Mouse (Mus musculus): ENCODE results near the gene Olfr586.

The Olfr586 gene

GRCm38 (mm10) chr7:103125538-103125937, at the start of gene Olfr586:
Gene Olfr586 (minus strand): TSS chr7:103125638.
- in situ Hi-C loops (cut with MboI, MseI) = no loop called here

- in situ Hi-C loops (cut with MboI, MseI) = no loop called here
Observed at GRCm38 (mm10) chr7:103169697-103170096, 44.3 kb upstream of the Olfr586 start.

- in situ Hi-C loops (cut with MboI, MseI) = no loop called here
Observed at GRCm38 (mm10) chr7:103156256-103156655, 30.8 kb upstream of the Olfr586 start, which contains the start of gene Olfr589. Gene Olfr589 (minus strand): TSS chr7:103156356.

- in situ Hi-C loops (cut with MboI, MseI) = no loop called here
Observed at GRCm38 (mm10) chr7:103140579-103140978, 15.1 kb upstream of the Olfr586 start, which contains the start of gene Olfr588-ps1. Gene Olfr588-ps1 (plus strand): TSS chr7:103140879.

- in situ Hi-C loops (cut with MboI, MseI) = no loop called here
Observed at GRCm38 (mm10) chr7:103119406-103119805, 6.0 kb downstream of the Olfr586 start.

GRCm38 (mm10) chr7:103097420-103097819, 28.0 kb downstream of the Olfr586 start, which contains the start of gene Olfr585:
Gene Olfr585 (plus strand): TSS chr7:103097720.
- in situ Hi-C loops (cut with MboI, MseI) = no loop called here

GRCm38 (mm10) chr7:103081585-103081984, 43.9 kb downstream of the Olfr586 start, which contains the start of gene Olfr584:
Gene Olfr584 (plus strand): TSS chr7:103081885.
- in situ Hi-C loops (cut with MboI, MseI) = no loop called here
